Mouse (Mus musculus) kidney, adult 2 months (tissue): ENCODE measurements around the gene Met.

Experiments
- CTCF ChIP-seq: fragments of 200-500 bp; conservative IDR thresholded peaks from 2 replicates; pipeline ENCODE4 v1.5.1; 2011; ENCODE audit warnings: low read depth, mild to moderate bottlenecking, control low read depth, low read length, moderate library complexity, mixed read lengths; ENCODE audit not compliant: insufficient read depth, insufficient read length
- POLR2A ChIP-seq: fragments of 200-500 bp; IDR thresholded peaks from one replicate; pipeline ENCODE4 v1.6.1; 2011; ENCODE audit warnings: low read depth, low read length, control low read depth

GRCm38 (mm10) chr6:17477823-17478222 is 14.2 kb downstream of the Met start:
- TF ChIP-seq CTCF (no peak), POLR2A (no peak)
